Mouse (Mus musculus) bone marrow, adult 2 months (tissue): ENCODE measurements around the gene Cyba.

Experiments
- CTCF ChIP-seq: fragments of 200-500 bp; IDR thresholded peaks from 2 replicates; pipeline ENCODE4 v1.5.1; 2011; ENCODE audit warnings: low read length, control low read depth; ENCODE audit not compliant: control insufficient read depth, insufficient read depth
- POLR2A ChIP-seq: fragments of 200-500 bp; IDR thresholded peaks from 2 replicates; pipeline ENCODE4 v1.6.1; 2011; ENCODE audit warnings: low read depth, mild to moderate bottlenecking, control low read depth, low read length, borderline replicate concordance; ENCODE audit not compliant: control insufficient read depth

- TF ChIP-seq CTCF (no peak), POLR2A (no peak)
These were observed 5.1 kb downstream of the Cyba start for GRCm38 (mm10) chr8:122427607-122428006.
